Mouse (Mus musculus) cortical plate, adult 2 months (tissue): ENCODE measurements around the gene Syngr1.

Experiments used
- CTCF ChIP-seq: fragments of 200-500 bp; IDR thresholded peaks from 2 replicates; pipeline ENCODE4 v1.5.1; 2011; ENCODE audit warnings: mild to moderate bottlenecking, control low read depth, low read length; ENCODE audit not compliant: insufficient read depth; ENCODE audit errors: extremely low read depth
- POLR2A ChIP-seq: fragments of 200-500 bp; IDR thresholded peaks from 2 replicates; pipeline ENCODE4 v1.6.1; 2011; ENCODE audit warnings: mild to moderate bottlenecking, low read length, control low read depth; ENCODE audit not compliant: insufficient read depth; ENCODE audit errors: extremely low read depth

DNA sequence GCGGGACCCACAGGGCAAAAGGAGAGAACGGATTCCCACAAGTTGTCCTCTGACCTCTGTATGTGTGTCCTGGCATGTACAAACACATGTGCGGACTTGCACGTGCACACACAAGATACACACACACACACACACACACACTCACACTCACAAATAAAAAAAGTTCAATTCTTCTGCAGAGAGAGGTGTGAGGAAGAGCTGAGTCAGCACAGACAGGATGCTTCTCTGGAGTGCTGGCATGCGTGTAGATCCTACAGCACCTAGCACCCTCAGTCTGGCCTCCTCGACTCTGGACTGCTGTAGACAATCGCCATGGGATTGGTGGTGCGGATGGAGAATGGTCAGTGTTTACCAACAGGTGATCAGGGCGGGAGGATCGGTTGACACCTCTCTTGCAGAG lies 46.9 kb upstream of the Syngr1 start:
- no peak for TF ChIP-seq CTCF
- TF ChIP-seq POLR2A: no peak
